Mouse (Mus musculus): ENCODE results near the gene St6galnac3. TPM values are rescaled to one million over a fixed set of nuclear protein-coding genes. Genes with fewer than 3 reads are reported as not detected.
A peak's percentile ranks its signal among the peaks of the same experiment; 100 is the strongest.

The St6galnac3 gene
- polyA plus RNA-seq, 1 experiment from 2014 or later, result 34.4 TPM

- Histone ChIP-seq H3K36me3 (ENCODE audit: insufficient read depth, low read length) (no peaks in the 10 kb centered on the region), H3K9me3 (replicated peaks; ENCODE audit: low read length) (no peaks in the 10 kb centered on the region), H3K4me2 (ENCODE audit: low read length) (no peak overlapping the region), H3K4me1 (replicated peaks; ENCODE audit: insufficient read depth, low read length) (peaks cover 6% of the 10 kb centered on the region; the same call in 1 of the 2 replicates), H3K9ac (ENCODE audit: low read depth, low read length) (no peak overlapping the region), H3K27me3 (ENCODE audit: insufficient read depth, low read length) (no peaks in the 10 kb centered on the region), H3K4me3 (replicated peaks; ENCODE audit: low read depth, low read length) (no peak overlapping the region), H3K27ac (no peak overlapping the region)
- ATAC-seq (replicated peaks; ENCODE audit: low FRiP score, low read depth) (no peak), DNase-seq (ENCODE audit: low spot score) (no peak)
- 85% methylated on average over 5 of the region's 5 CpGs for whole genome bisulfite sequencing
- no peak for TF ChIP-seq CTCF (IDR thresholded peaks at IDR 0.05; ENCODE audit: low read depth)
Measured at GRCm38 (mm10) chr3:153641805-153642204, 83.2 kb downstream of the St6galnac3 start.

GRCm38 (mm10) chr3:153637336-153637735 is 87.6 kb downstream of the St6galnac3 start:
- no peaks in the 10 kb centered on the region for H3K36me3 ChIP-seq (ENCODE audit: insufficient read depth, low read length)
- no peak overlapping the region for H3K9ac ChIP-seq (ENCODE audit: low read depth, low read length)
- H3K27ac ChIP-seq, result no peak overlapping the region
- no peak for TF ChIP-seq CTCF (IDR thresholded peaks at IDR 0.05; ENCODE audit: low read depth)
- no peaks in the 10 kb centered on the region for H3K9me3 ChIP-seq (replicated peaks; ENCODE audit: low read length)
- ATAC-seq (replicated peaks; ENCODE audit: low FRiP score, low read depth) (no peak), DNase-seq (ENCODE audit: low spot score) (no peak)
- no peaks in the 10 kb centered on the region for H3K27me3 ChIP-seq (ENCODE audit: insufficient read depth, low read length)
- no peak overlapping the region for H3K4me3 ChIP-seq (replicated peaks; ENCODE audit: low read depth, low read length)
- 0 out of 2 replicates have a peak, but pooled peaks cover 4% of the 10 kb centered on the region for H3K4me1 ChIP-seq (replicated peaks; ENCODE audit: insufficient read depth, low read length)
- H3K4me2 ChIP-seq (ENCODE audit: low read length), result no peak overlapping the region
- WGBS, result 83% methylated on average over 1 of the region's 1 CpGs

DNA sequence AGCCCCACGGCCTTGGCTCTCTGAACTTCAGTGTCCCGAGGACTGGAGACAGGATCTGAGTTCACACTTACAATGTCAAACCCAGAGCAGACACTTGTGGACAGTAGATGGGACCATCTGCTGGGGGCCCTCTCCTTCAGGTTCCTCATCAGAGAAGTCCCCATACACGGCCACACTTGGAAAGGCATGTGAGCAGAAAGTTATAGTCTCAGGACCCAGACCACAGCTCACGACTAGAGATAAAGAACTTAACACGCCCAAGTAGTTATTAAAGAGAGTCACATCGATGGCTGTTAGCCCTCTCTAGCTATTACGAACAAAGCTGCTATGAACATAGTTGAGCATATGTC is 88.2 kb downstream of the St6galnac3 start:
- 67% methylated on average over 7 of the region's 7 CpGs for WGBS
- no peak for ATAC-seq (replicated peaks; ENCODE audit: low FRiP score, low read depth)

GRCm38 (mm10) chr3:153636094-153636803 is 88.7 kb downstream of the St6galnac3 start:
- no peak overlapping the region for H3K27ac ChIP-seq
- ATAC-seq (replicated peaks; ENCODE audit: low FRiP score, low read depth), result no peak
- no peaks in the 10 kb centered on the region for H3K36me3 ChIP-seq (ENCODE audit: insufficient read depth, low read length)

More for the DNA sequence above, 88.2 kb downstream of the St6galnac3 start:
- no peak overlapping the region for H3K27ac ChIP-seq
- H3K4me2 ChIP-seq (ENCODE audit: low read length), result no peak overlapping the region
- no peaks in the 10 kb centered on the region for H3K9me3 ChIP-seq (replicated peaks; ENCODE audit: low read length)
- no peaks in the 10 kb centered on the region for H3K27me3 ChIP-seq (ENCODE audit: insufficient read depth, low read length)
- H3K4me1 ChIP-seq (replicated peaks; ENCODE audit: insufficient read depth, low read length), result 0 out of 2 replicates have a peak, but pooled peaks cover 4% of the 10 kb centered on the region
- TF ChIP-seq CTCF (IDR thresholded peaks at IDR 0.05; ENCODE audit: low read depth), result no peak
- no peak for DNase-seq (ENCODE audit: low spot score)
- no peaks in the 10 kb centered on the region for H3K36me3 ChIP-seq (ENCODE audit: insufficient read depth, low read length)
- no peak overlapping the region for H3K9ac ChIP-seq (ENCODE audit: low read depth, low read length)
- no peak overlapping the region for H3K4me3 ChIP-seq (replicated peaks; ENCODE audit: low read depth, low read length)

GRCm38 (mm10) chr3:153631988-153632672 is 92.8 kb downstream of the St6galnac3 start:
- no peak for TF ChIP-seq CTCF (IDR thresholded peaks at IDR 0.05; ENCODE audit: low read depth)
- no peaks in the 10 kb centered on the region for H3K36me3 ChIP-seq (ENCODE audit: insufficient read depth, low read length)
- no peak overlapping the region for H3K4me2 ChIP-seq (ENCODE audit: low read length)
- no peak overlapping the region for H3K9ac ChIP-seq (ENCODE audit: low read depth, low read length)
- H3K4me1 ChIP-seq (replicated peaks; ENCODE audit: insufficient read depth, low read length), result 0 out of 2 replicates have a peak, but pooled peaks cover 4% of the 10 kb centered on the region
- 78% methylated on average over 10 of the region's 10 CpGs for WGBS
- no peaks in the 10 kb centered on the region for H3K9me3 ChIP-seq (replicated peaks; ENCODE audit: low read length)
- no peak overlapping the region for H3K4me3 ChIP-seq (replicated peaks; ENCODE audit: low read depth, low read length)
- H3K27me3 ChIP-seq (ENCODE audit: insufficient read depth, low read length), result no peaks in the 10 kb centered on the region
- ATAC-seq (replicated peaks; ENCODE audit: low FRiP score, low read depth) (no peak), DNase-seq (ENCODE audit: low spot score) (no peak)
- no peak overlapping the region for H3K27ac ChIP-seq

More at GRCm38 (mm10) chr3:153636094-153636803, 88.7 kb downstream of the St6galnac3 start:
- no peak overlapping the region for H3K4me3 ChIP-seq (replicated peaks; ENCODE audit: low read depth, low read length)
- H3K4me1 ChIP-seq (replicated peaks; ENCODE audit: insufficient read depth, low read length), result 0 out of 2 replicates have a peak, but pooled peaks cover 4% of the 10 kb centered on the region
- no peak overlapping the region for H3K9ac ChIP-seq (ENCODE audit: low read depth, low read length)
- 43% methylated on average over 2 of the region's 2 CpGs for WGBS
- no peak for TF ChIP-seq CTCF (IDR thresholded peaks at IDR 0.05; ENCODE audit: low read depth)
- no peaks in the 10 kb centered on the region for H3K9me3 ChIP-seq (replicated peaks; ENCODE audit: low read length)
- H3K4me2 ChIP-seq (ENCODE audit: low read length), result no peak overlapping the region
- DNase-seq (ENCODE audit: low spot score), result peak; percentile 43
- no peaks in the 10 kb centered on the region for H3K27me3 ChIP-seq (ENCODE audit: insufficient read depth, low read length)

DNA sequence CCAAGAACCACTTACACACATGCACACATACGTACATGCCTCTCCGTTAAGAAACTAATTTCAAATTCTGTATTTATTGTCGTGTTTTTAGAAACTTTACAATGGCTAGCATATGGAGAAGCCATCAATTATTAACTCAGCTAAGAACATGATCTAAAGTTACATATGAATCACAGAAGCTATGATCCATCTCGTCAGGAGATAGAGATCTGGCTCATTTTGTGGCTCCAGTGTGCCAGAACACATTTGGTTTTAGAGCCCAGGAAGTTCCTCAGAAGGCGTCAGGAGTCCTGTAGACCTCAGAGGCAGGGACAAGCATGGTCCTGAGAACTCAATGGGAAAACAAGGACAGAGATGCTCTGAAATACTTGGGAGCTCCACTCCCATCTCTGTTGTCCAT is 98.7 kb downstream of the St6galnac3 start:
- Histone ChIP-seq H3K9me3 (replicated peaks; ENCODE audit: low read length) (no peaks in the 10 kb centered on the region), H3K4me1 (replicated peaks; ENCODE audit: insufficient read depth, low read length) (no peaks in the 10 kb centered on the region), H3K27ac (no peak overlapping the region), H3K27me3 (ENCODE audit: insufficient read depth, low read length) (no peaks in the 10 kb centered on the region), H3K9ac (ENCODE audit: low read depth, low read length) (no peak overlapping the region), H3K4me3 (replicated peaks; ENCODE audit: low read depth, low read length) (no peak overlapping the region), H3K36me3 (ENCODE audit: insufficient read depth, low read length) (no peaks in the 10 kb centered on the region), H3K4me2 (ENCODE audit: low read length) (no peak overlapping the region)
- ATAC-seq (replicated peaks; ENCODE audit: low FRiP score, low read depth) (no peak), DNase-seq (ENCODE audit: low spot score) (no peak)
- 67% methylated on average over 5 of the region's 5 CpGs for WGBS
- no peak for TF ChIP-seq CTCF (IDR thresholded peaks at IDR 0.05; ENCODE audit: low read depth)

Data from kidney, postnatal 0 days (tissue).